Mouse (Mus musculus): ENCODE data around the gene Lrat. TPM values are rescaled to one million over a fixed set of nuclear protein-coding genes. Genes with fewer than 3 reads are reported as not detected.

Gene Lrat
- total RNA-seq, 2 experiments from 2014 or later = 0.11 TPM; not detected in 1

DNA sequence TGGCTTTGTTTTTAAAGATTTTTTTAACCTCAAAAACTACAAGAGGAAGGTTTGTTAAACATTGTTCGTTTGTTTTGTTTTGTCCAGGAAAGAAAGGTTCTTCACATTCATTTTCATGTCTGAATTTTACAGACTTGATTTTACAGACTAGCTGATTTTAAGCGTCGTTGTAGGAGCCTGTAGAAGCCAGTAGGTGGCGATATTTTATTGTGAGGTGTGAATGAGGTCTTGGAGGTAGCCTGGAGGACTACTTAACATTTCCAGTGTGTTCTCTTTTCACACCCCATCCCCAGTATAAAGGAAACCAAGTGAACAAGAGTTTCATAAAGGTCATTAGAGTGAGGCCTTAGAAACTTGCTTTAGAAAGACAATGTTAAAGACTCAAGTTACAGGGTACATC is 26.5 kb downstream of the Lrat start:
- intact Hi-C loops (cut with DNase I) = loop anchor here (5.0 kb wide), 1 partner anchor 110 kb away; no protein-coding TSS in a partner anchor
- peak in 1 of 2 experiments; percentile 14 for DNase-seq (ENCODE audit: extremely low spot score in 1 of 2, low spot score in 2 of 2)
- TF ChIP-seq CTCF (IDR thresholded peaks at IDR 0.05) = peak; percentile 80
- Histone ChIP-seq H3K27ac (no peak overlapping the region), H3K4me3 (no peak overlapping the region)

DNA sequence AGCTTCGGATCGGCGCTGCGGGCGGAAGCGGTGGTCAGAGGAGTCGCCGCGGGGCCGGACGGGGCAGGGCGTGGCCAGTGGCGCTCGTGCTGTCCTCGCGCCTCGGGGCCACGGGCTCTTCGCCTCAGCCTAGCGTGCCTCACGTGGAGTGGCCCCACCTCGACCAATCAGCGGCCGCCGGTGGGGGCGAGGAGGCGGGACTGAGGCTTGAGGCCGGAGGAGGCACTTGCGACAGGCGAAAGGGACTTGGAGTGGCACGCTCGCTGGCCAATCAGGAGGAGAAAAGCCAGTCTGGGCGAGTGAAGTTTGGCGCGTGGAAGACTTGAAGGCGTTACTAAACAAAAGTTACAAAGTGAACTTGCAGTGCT is 27.4 kb downstream of the Lrat start, which contains the start of gene Rbm46:
TSS of gene Rbm46 (minus strand) at position 112 of the 368 bp plus-strand sequence.
- Histone ChIP-seq H3K4me3 (peak within 1 kb of the TSS; percentile 36), H3K27ac (no peak within 1 kb of the TSS)
- intact Hi-C loops (cut with DNase I) = loop anchor here (5.0 kb wide), 1 partner anchor 111 kb away; no protein-coding TSS in a partner anchor
- peak; percentile 59 to 65 for DNase-seq (ENCODE audit: extremely low spot score in 1 of 2, low spot score in 2 of 2)
- TF ChIP-seq CTCF (IDR thresholded peaks at IDR 0.05) = no peak

DNA sequence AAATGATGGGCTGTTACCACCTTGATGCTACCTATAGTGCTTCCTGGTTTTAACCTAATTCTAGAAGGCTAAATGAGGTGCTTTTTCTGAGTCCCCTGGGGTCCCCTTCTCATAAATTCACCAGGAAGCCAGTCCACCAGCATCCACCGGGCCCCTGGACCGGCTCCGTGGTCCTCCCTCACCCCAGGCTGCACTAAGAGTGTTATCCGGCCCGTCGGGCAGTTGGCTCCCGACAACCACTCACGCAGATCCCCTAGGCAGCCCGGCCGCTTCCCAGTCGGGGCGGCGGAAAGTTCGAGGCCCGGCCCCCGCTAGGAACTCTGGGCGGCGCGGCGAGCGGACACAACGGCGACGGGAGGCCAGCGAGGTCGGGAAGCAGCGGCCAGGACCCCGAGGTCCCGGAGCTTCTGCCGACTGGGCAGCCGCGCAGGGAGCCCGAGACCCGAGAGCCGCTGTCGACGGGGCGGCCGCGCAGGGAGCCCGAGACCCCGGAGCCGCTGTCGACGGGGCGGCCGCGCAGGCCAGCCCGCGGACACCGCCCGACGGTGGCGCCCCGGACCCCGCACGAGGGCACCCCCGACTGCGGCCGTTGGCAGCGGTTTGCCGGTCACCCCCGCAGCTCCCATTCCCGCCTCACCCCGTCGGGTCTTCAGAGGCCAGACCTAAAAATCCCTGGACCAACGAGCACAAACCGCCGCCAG is 28.0 kb downstream of the Lrat start:
- no peak for DNase-seq (ENCODE audit: extremely low spot score in 1 of 2, low spot score in 2 of 2)
- Histone ChIP-seq H3K27ac (no peak overlapping the region), H3K4me3 (peak overlapping the region; percentile 36)
- intact Hi-C loops (cut with DNase I) = loop anchor here (5.0 kb wide), 1 partner anchor 111 kb away; no protein-coding TSS in a partner anchor
- TF ChIP-seq CTCF (IDR thresholded peaks at IDR 0.05) = no peak

- H3K27ac ChIP-seq = no peak overlapping the region
- peak in 1 of 2 experiments; percentile 28 for DNase-seq (ENCODE audit: extremely low spot score in 1 of 2, low spot score in 2 of 2)
- TF ChIP-seq CTCF (IDR thresholded peaks at IDR 0.05) = peak; percentile 57
- intact Hi-C loops (cut with DNase I) = loop anchor here (1.0 to 5.0 kb wide), 3 partner anchors 450 to 860 kb away; no protein-coding TSS in a partner anchor
- no peak overlapping the region for H3K4me3 ChIP-seq
Measured at GRCm38 (mm10) chr3:82857414-82858077, 46.2 kb downstream of the Lrat start.

Other genes with a start within 250 kb of the Lrat start
- gene Rbm46, start 27.5 kb downstream of the Lrat start, total RNA-seq (2021) = under 1 TPM; 0.25 to 0.47 TPM
- not detected for gene Fgg, start 103.8 kb upstream of the Lrat start, total RNA-seq (2021)
- gene Fga, start 122.1 kb upstream of the Lrat start, total RNA-seq (2021) = not detected
- gene Fgb, start 145.9 kb upstream of the Lrat start, total RNA-seq (2021) = not detected
- 10 to 100 TPM; 39.4 to 42.4 TPM for gene Plrg1, start 151.5 kb upstream of the Lrat start, total RNA-seq (2021)
- 1 to 10 TPM; 2.6 to 4.2 TPM for gene Dchs2, start 224.0 kb upstream of the Lrat start, total RNA-seq (2021)